Mouse (Mus musculus) cerebellum, postnatal 14 days (tissue): ENCODE results near the gene Fbxl22.
A peak's percentile ranks its signal among the peaks of the same experiment; 100 is the strongest.

Source experiments
- DNase-seq, 2 experiments: peaks; one replicate each; pipeline ENCODE4 v3.0.0; 2021; ENCODE audit warnings: mixed read lengths in 2 of 2

The Fbxl22 gene

DNA sequence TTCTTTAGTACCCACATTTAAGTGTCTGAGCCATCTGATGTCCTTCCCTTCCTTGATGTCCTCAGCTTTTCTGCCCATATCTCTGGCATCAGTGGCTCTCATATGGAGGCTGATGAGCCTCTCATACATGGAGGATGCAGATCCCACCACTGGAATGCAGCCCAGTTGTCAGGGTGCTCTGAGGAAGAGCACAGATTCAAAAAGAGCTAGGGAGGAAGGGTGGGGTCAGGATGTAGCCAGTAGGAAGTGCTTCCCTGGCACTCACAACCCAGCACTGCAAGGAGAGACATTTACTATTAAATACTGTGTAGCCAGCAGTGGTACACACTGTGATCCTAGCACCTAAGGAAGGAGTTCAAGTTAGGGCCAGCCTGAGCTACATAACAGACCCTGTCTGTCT lies 8.0 kb downstream of the Fbxl22 start:
- no peak for DNase-seq

DNA sequence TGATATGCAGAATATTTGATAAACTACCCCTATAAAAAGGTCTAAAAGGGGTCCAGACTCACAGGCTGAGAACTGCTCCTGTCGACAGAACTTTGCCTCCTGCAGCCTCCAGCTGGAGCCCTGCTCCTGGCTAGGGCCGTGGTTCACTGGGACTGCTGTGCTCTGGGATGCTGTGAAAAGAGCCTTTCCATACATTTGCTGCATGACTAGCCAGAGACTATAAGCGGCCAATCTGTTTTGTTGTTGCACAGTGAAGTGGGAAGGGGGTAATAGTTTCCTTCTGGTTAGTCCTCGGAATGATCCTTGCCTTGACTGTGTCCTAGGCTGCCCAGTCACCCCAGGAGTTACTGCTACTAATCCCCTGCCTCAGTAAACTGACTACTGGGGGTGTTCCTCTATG lies 8.4 kb downstream of the Fbxl22 start:
- no peak for DNase-seq

DNA sequence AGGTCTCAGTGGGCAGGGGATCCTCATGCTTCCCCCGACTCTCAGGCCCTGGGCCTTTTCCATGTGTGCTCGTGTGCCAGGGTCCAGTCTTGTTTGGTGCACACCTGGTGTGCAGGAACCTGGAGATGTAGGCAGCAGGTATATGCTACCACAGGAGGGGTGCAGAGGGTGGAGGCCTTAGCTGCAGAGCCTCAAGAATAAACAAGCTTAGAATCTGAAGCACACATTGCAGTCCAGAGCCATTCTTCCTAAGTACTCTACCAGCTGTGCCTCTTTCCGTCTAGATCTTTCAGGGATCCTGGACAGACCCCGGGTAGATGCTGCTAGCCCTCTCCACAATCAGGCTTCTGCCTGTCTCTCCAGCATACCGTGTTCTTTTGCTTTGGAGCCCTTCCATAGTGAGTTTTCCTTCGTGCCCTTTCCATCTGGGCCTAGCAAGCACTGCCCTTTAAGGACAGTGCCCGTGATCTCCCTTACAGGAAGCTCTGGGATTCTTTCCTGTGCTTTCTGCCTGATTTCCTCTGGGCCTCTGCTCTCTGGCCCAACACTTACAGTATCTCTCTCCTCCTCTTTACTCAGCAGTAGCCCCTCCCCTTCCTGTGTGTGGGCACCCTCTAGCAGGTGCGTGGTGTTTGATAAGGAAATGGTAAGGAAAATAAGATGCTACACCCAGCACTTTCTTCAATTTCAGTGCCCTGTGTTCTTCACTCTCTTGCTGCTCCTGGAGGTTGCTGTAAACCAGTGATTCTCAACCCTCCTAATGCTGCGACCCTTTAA lies 9.1 kb downstream of the Fbxl22 start:
- no peak for DNase-seq

DNA sequence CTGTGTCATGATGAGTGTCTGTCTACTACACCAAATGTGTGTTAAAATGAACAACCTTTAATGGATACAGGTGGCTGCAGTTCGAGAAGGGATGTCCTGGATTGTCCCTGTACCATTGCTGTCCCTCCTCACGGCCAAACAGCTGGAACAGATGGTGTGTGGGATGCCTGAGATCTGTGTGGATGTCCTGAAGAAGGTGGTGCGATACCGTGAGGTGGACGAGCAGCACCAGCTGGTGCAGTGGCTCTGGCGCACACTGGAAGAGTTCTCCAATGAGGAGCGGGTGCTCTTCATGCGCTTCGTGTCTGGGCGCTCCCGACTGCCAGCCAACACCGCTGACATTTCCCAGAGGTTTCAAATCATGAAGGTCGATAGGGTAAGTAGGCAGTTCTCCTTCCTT lies 9.9 kb downstream of the Fbxl22 start:
- no peak for DNase-seq

DNA sequence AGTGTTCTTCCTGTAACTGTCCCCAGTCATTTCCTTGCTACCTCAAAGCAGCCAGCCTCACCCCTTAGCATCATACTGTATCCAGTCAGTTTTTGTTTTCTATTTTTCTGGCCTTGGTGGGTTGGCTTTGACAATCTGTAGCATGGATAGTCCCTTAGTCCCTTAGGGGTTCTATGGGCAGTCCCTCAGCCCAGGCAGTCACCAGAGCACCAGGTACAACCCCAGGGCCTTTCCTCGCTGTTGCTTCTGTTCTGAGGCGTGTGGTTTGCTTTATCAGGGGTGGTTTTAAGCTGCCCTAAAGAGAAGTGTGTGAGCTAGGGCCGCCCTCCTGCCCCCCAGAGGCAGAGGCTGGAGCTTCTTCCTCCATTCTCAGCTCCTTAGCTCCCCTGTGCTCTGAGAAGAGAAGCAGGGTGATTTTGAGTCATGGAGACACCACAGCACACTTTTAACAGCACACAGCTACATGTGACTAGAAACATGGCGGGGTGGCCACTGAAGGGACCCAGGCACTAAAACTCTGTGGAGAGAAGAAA lies 10.4 kb downstream of the Fbxl22 start:
- DNase-seq = no peak

DNA sequence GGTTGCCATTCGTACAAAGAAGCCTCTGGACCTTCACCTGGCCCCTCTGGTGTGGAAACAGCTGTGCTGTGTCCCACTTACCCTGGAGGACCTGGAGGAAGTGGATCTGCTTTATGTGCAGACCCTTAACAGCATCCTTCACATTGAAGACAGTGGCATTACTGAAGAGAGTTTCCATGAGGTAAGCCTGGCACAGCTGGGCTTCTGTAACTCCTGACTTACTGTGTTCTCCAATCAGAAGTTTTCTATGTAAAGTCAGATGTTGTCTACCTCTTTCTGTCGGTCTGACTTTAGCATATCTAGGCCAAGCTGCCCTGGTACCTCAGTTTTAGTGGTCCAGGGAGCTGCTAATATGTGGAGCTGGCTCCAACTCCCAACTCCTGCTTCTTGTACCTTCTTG lies 13.1 kb downstream of the Fbxl22 start:
- no peak for DNase-seq

DNA sequence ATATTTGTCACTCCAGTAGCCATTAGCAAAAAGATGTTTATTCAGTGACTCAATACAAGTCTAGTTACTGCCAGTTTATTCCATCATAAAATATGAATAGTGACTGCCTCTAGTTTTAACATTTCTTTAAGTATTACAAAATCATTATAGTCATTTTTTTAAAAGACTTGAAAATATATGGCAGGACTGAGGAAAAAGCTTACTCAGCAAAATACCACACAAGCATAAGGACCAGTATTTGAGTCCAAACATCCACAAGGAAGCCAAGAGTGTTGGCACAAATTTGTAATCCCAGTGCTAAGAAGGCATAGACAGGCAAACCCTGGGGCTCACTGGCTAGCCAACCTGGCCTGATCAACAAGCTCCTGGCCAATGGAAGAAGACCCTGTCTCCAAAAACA lies 20.4 kb downstream of the Fbxl22 start:
- DNase-seq = no peak

DNA sequence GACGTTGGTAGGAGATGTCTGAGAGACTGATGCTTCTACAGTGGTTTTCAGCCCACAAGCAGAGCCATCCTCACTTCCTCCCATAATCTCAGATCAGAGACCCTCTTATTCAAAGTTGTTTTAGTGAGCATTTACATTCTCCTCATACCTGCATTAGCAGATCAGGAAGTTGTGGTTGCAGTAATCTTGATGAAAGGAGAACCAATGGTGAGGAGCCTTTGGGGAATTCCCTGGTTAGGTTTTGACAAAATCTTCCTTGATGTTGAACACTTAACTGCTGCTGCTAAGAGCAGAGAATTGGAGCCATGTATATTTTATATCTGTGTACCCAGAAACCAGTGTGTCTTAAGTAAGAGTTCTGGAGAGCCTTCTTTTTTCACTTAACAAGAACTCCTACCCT lies 22.0 kb downstream of the Fbxl22 start:
- DNase-seq = no peak

DNA sequence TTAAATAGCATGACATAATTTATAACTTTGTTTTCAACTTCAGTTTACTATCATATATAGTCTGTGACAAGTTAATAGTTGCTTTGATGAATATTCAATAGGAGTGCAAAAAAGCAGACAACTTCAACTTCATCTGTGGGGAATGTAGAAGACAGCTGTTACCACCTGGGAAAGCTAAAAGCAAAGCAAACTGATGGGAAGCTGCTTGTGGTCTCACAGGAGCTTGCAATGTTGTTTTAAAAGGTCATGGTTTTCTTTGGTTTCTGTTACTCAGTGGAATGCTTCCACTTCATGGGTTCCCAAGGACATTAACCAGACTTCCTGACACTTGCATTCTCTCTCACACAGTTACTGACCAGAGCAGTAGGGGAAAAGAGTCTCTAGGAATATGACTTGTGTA lies 25.6 kb downstream of the Fbxl22 start:
- no peak for DNase-seq

DNA sequence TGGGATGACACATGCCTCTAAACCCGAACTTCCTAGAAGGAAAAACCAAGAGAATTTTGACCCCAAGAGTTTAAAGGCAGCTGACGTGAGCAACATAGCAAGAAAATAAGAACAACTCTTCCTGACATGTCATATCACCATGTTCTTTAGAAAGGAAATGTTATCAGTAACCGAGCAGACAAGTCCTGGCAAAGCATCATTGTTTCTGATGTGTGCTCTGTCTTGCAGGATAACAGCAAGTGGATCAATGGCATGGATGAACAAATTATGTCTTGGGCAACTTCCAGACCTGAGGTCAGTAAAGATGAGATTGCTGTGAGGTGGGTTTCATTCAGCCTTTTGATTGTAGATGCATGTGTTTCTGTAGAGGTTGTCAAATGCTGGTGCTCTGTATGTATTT lies 31.0 kb downstream of the Fbxl22 start:
- DNase-seq = no peak

DNA sequence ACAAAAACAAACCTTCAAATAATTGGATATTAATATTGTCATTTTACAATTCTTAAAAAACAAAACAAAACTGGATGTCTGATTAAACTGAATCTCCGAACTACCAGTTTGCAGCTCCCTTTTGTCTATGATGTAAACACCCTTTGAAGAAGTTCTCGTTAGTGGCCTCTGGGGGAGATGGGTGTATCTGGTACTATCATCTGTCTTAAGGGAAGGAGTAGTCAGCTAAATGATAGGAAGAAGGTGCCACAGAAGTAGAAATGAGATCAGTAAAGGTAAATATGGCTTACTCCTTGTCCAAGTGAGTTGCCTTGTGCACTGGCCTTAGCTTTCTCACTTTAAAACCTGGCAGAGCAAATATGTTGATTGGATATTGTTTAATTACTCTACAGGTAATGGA lies 36.6 kb downstream of the Fbxl22 start:
- no peak for DNase-seq

DNA sequence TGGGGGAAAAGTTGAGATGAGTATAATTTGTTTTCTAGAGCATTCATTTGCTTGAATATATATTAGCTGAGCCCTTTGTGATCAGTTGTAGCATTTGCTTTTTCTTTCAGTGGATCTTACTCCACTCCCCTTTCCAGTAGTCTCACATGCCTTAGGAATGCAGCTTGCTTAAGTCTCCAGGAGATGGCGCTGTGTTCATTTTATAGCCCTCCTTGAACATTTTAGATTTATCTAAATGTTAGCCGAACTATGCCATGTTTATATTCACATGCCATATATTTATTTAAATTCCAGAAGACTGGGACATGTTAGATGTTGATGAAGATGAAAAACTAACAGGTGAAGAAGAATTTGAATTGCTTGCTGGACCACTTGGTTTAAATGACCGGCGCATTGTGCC lies 49.3 kb downstream of the Fbxl22 start:
- DNase-seq = peak; percentile 48 to 50
